11 mouse cellular contexts compared by ENCODE assay signal in the genomic region with DNA sequence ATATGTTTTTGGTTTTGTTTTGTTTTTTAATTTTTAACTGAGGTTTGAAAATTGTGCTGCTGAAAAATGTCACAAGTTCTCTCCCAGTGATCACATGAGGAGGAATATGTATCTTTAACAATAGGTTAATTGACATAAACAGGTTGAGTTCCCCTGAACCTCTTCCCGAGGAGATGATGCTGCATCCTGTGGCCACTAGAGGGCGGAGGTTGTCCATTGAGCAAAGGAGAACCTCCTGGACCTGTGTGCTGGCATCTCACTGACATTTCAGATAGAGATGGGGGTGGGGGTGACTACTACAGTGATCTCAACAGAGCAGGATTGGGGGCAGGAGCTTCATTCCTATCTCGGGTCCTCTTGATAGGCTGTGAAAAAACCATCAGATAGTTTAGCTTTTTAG. TPM values are rescaled to one million over a fixed set of nuclear protein-coding genes. Genes with fewer than 3 reads are reported as not detected.
DNase-seq lines count a peak whose midpoint lies in the region; ATAC-seq and TF ChIP-seq lines count a peak whose summit lies in the region.
"Had no signal": no experiment of that assay in that cellular context is flagged by ENCODE, and none has a peak within 500 bp of the region (broad histone marks: within the 10 kb centered on the region; RNA-seq: fewer than 3 reads in every experiment).

No protein-coding gene starts in this region.

- no peak overlapping the region for H3K4me3 ChIP-seq in kidney, adult 2 months (ENCODE audit: insufficient read depth, low read depth, low read length)
- H3K4me3 ChIP-seq in kidney, embryonic 16.5 days (ENCODE audit: low read length) = no peak overlapping the region
- no peak overlapping the region for H3K4me3 ChIP-seq in ES-Bruce4 (ENCODE audit: low read depth, low read length)
- no peak overlapping the region for H3K4me3 ChIP-seq in bone marrow macrophage, adult 2 months (ENCODE audit: insufficient read depth, low read length)
- H3K4me3 ChIP-seq: megakaryocyte, embryonic 14.5 days had no signal

- no peaks in the 10 kb centered on the region for H3K27me3 ChIP-seq in kidney, adult 2 months (replicated peaks; ENCODE audit: control insufficient read depth, insufficient read depth, low read length)
- no peaks in the 10 kb centered on the region for H3K27me3 ChIP-seq in kidney, embryonic 16.5 days (ENCODE audit: insufficient read depth, low read length)
- no peaks in the 10 kb centered on the region for H3K27me3 ChIP-seq in ES-Bruce4 (ENCODE audit: control insufficient read depth, insufficient read depth, low read length, poor library complexity, severe bottlenecking)
- H3K27me3 ChIP-seq: megakaryocyte, embryonic 14.5 days had no signal

- peak; percentile 41 for DNase-seq in kidney, adult 2 months
- DNase-seq in lung, postnatal 25 days (ENCODE audit: low spot score) = peak; percentile 5
- DNase-seq in gastrocnemius, postnatal 25 days = no peak
- DNase-seq in right cerebral cortex, adult 18-20 months = no peak
- DNase-seq in layer of hippocampus, postnatal 10 days (ENCODE audit: low spot score in 2 of 2) = no peak

- peaks cover 23% of the 10 kb centered on the region for H3K9me3 ChIP-seq in kidney, embryonic 16.5 days (ENCODE audit: low read length)
- H3K9me3 ChIP-seq in ES-Bruce4 (replicated peaks; ENCODE audit: control insufficient read depth, insufficient read depth, low read length, poor library complexity, severe bottlenecking) = no peaks in the 10 kb centered on the region

- H3K36me3 ChIP-seq in kidney, adult 2 months (ENCODE audit: control insufficient read depth, insufficient read depth, low read length) = no peaks in the 10 kb centered on the region
- no peaks in the 10 kb centered on the region for H3K36me3 ChIP-seq in kidney, embryonic 16.5 days (ENCODE audit: insufficient read depth, low read length)
- H3K36me3 ChIP-seq in ES-Bruce4 (ENCODE audit: control insufficient read depth, insufficient read depth, low read length, poor library complexity, severe bottlenecking) = no peaks in the 10 kb centered on the region

- H3K9ac ChIP-seq in kidney, embryonic 16.5 days (replicated peaks; ENCODE audit: low read length) = no peak overlapping the region
- H3K9ac ChIP-seq in ES-Bruce4 (ENCODE audit: low read depth, poor library complexity, severe bottlenecking) = no peak overlapping the region

- WGBS in kidney, adult 2 months = 33% methylated on average over 3 of the region's 3 CpGs
- 34% methylated on average over 3 of the region's 3 CpGs for WGBS in kidney, embryonic 16.5 days

- no peak for TF ChIP-seq POLR2A in kidney, adult 2 months (IDR thresholded peaks at IDR 0.05; ENCODE audit: low read depth, low read length)
- TF ChIP-seq POLR2A in ES-Bruce4 (IDR thresholded peaks at IDR 0.05; ENCODE audit: insufficient read depth, low read length) = no peak
- TF ChIP-seq POLR2A in bone marrow macrophage, adult 2 months (IDR thresholded peaks at IDR 0.05; ENCODE audit: borderline replicate concordance, low read depth, low read length) = no peak

- TF ChIP-seq EP300 in ES-Bruce4 (IDR thresholded peaks at IDR 0.05; ENCODE audit: insufficient read depth, low read depth, low read length) = no peak

- H3K27ac ChIP-seq in kidney, adult 2 months (ENCODE audit: insufficient read depth, low read depth, low read length) = no peak overlapping the region
- no peak overlapping the region for H3K27ac ChIP-seq in kidney, embryonic 16.5 days (ENCODE audit: low read length)
- no peak overlapping the region for H3K27ac ChIP-seq in ES-Bruce4 (ENCODE audit: insufficient read depth, low read length)
- H3K27ac ChIP-seq in bone marrow macrophage, adult 2 months (ENCODE audit: insufficient read depth, low read depth, low read length) = no peak overlapping the region

- ATAC-seq in kidney, embryonic 16.5 days (ENCODE audit: low FRiP score, low TSS enrichment) = no peak

- H3K4me1 ChIP-seq in kidney, adult 2 months (ENCODE audit: control insufficient read depth, insufficient read depth, low read length) = no peaks in the 10 kb centered on the region
- no peaks in the 10 kb centered on the region for H3K4me1 ChIP-seq in kidney, embryonic 16.5 days (ENCODE audit: insufficient read depth, low read length)
- H3K4me1 ChIP-seq in ES-Bruce4 (ENCODE audit: control insufficient read depth, insufficient read depth, low read length) = no peaks in the 10 kb centered on the region
- H3K4me1 ChIP-seq in bone marrow macrophage, adult 2 months (ENCODE audit: control insufficient read depth, insufficient read depth, low read length) = no peaks in the 10 kb centered on the region
- H3K4me1 ChIP-seq: megakaryocyte, embryonic 14.5 days had no signal

- H3K4me2 ChIP-seq in kidney, embryonic 16.5 days (replicated peaks; ENCODE audit: low read depth, low read length) = no peak overlapping the region

- peak; percentile 75 for TF ChIP-seq CTCF in kidney, adult 2 months (conservative IDR thresholded peaks at IDR 0.05; ENCODE audit: insufficient read depth, insufficient read length, low read depth, low read length)
- TF ChIP-seq CTCF in ES-Bruce4 (IDR thresholded peaks at IDR 0.05; ENCODE audit: low read depth, low read length) = peak; percentile 90
- TF ChIP-seq CTCF in bone marrow macrophage, adult 2 months (IDR thresholded peaks at IDR 0.05; ENCODE audit: low read depth, low read length) = peak; percentile 56

RNA-seq across cellular contexts. Expression of a gene that starts 2.7 kb away (rescaled TPM):
- polyA plus RNA-seq in kidney, adult 2 months (2012; rRNA removed) = not detected in 2 replicates
- not detected in 2 replicates for polyA plus RNA-seq in kidney, embryonic 16.5 days (2015; fragmentation: Nextera tagmentation; extraction: Ambion mirVana)
- not detected in 2 replicates for polyA plus RNA-seq in ES-Bruce4 (2011; ENCODE audit: insufficient read depth, insufficient read length, low read depth, missing spikeins)
- polyA plus RNA-seq in bone marrow macrophage, adult 2 months (2012; ENCODE audit: insufficient read depth, insufficient read length, missing spikeins) = not detected in 2 replicates
- not detected for total RNA-seq in gastrocnemius, postnatal 25 days (2021)
- not detected for total RNA-seq in layer of hippocampus, postnatal 10 days (2021)
- total RNA-seq: heart, postnatal 14 days had no signal
- polyA plus RNA-seq: stomach, embryonic 14.5 days had no signal

RNA-seq across cellular contexts. Expression of a gene that starts 54.9 kb away (rescaled TPM):
- 3.3 and 5.0 TPM in 2 replicates for polyA plus RNA-seq in kidney, adult 2 months (2012; rRNA removed)
- polyA plus RNA-seq in kidney, embryonic 16.5 days (2015; fragmentation: Nextera tagmentation; extraction: Ambion mirVana) = 9.7 and 11.2 TPM in 2 replicates
- 31.9 and 37.8 TPM in 2 replicates for polyA plus RNA-seq in ES-Bruce4 (2011; ENCODE audit: insufficient read depth, insufficient read length, low read depth, missing spikeins)
- 4.2 and 6.1 TPM in 2 replicates for polyA plus RNA-seq in bone marrow macrophage, adult 2 months (2012; ENCODE audit: insufficient read depth, insufficient read length, missing spikeins)
- total RNA-seq in gastrocnemius, postnatal 25 days (2021) = 1 to 10 TPM; 4.7 to 6.1 TPM
- total RNA-seq in layer of hippocampus, postnatal 10 days (2021) = 10 to 100 TPM; 19.0 to 20.9 TPM

Comparison
In these comparisons a context has a peak if more than half of its experiments do, and no peak if none do; other contexts are left out.
1. DNase-seq: peak in kidney, adult 2 months (single experiment) and lung, postnatal 25 days (single experiment); none in gastrocnemius, postnatal 25 days (single experiment), right cerebral cortex, adult 18-20 months (single experiment) and layer of hippocampus, postnatal 10 days (0 of 2).
2. Peak in every context shown above with its lines, with median percentiles within 50 percentile points of each other: CTCF ChIP-seq.